Mouse (Mus musculus) heart, postnatal 0 days (tissue): ENCODE measurements around the gene Ifi27. TPM values are rescaled to one million over a fixed set of nuclear protein-coding genes. Genes with fewer than 3 reads are reported as not detected.
A peak's percentile ranks its signal among the peaks of the same experiment; 100 is the strongest.

ENCODE experiments used
- ATAC-seq: fragments of 200-750 bp; cut with Nextera tagmentation; 2 replicates; pipeline ENCODE4 v1.8.0; 2017; ENCODE audit warnings: low read depth, moderate number of reproducible peaks, moderate library complexity; ENCODE audit not compliant: insufficient read depth
- DNase-seq: peaks from one replicate; pipeline ENCODE4 v3.0.0-alpha.2; 2016; ENCODE audit warnings: low spot score
- H3K27ac ChIP-seq: fragments of 300-500 bp; sonication (generic); 2 replicates; pipeline ENCODE4 v1.5.1; 2014; ENCODE audit warnings: low read depth, mild to moderate bottlenecking
- H3K27me3 ChIP-seq: fragments of 300-500 bp; sonication (generic); 2 replicates; pipeline ENCODE4 v1.6.1; 2014; ENCODE audit warnings: low read length, mixed read lengths; ENCODE audit not compliant: control insufficient read depth, insufficient read depth
- H3K36me3 ChIP-seq: fragments of 300-500 bp; sonication (generic); replicated peaks from 2 replicates; pipeline ENCODE4 v1.6.1; 2014; ENCODE audit warnings: low read length, mixed read lengths; ENCODE audit not compliant: control insufficient read depth, insufficient read depth
- H3K4me1 ChIP-seq: fragments of 300-500 bp; sonication (generic); 2 replicates; pipeline ENCODE4 v1.6.1; 2014; ENCODE audit warnings: antibody characterized with exemption; ENCODE audit not compliant: control insufficient read depth, insufficient read depth
- H3K4me2 ChIP-seq: fragments of 300-500 bp; sonication (generic); 2 replicates; pipeline ENCODE4 v1.6.1; 2014; ENCODE audit warnings: low read depth, mild to moderate bottlenecking, low read length, moderate library complexity
- H3K4me3 ChIP-seq: fragments of 300-500 bp; sonication (generic); 2 replicates; pipeline ENCODE4 v1.5.1; 2014; ENCODE audit warnings: low read depth, low read length
- H3K9ac ChIP-seq: fragments of 300-500 bp; sonication (generic); replicated peaks from 2 replicates; pipeline ENCODE4 v1.6.1; 2014; ENCODE audit warnings: low read depth, low read length, mixed read lengths
- H3K9me3 ChIP-seq: fragments of 300-500 bp; sonication (generic); replicated peaks from 2 replicates; pipeline ENCODE4 v1.6.1; 2016; ENCODE audit warnings: low read length; ENCODE audit not compliant: control insufficient read depth
- CTCF ChIP-seq: IDR thresholded peaks from 2 replicates; pipeline ENCODE4 v1.5.1; 2016; ENCODE audit warnings: antibody characterized with exemption, control low read depth, low read depth
- EP300 ChIP-seq: IDR thresholded peaks from 2 replicates; pipeline ENCODE4 v1.6.1; 2016; ENCODE audit warnings: antibody characterized with exemption, low read depth
- WGBS: fragments of 180-500 bp; shearing (Covaris S2); extraction: QIAGEN DNeasy Blood & Tissue Kit; methylation state at CpG from one replicate; pipeline ENCODE4 v1.1.7; 2014; 5-methylcytosine and 5-hydroxymethylcytosine counted together
- polyA plus RNA-seq: library from polyadenylated mRNA; unstranded; fragments of >200 nt; fragmentation: Nextera tagmentation; extraction: Ambion mirVana; gene quantifications from 2 replicates; pipeline ENCODE4 v1.2.1, GENCODE M21; 2015
- total RNA-seq: library from RNA; depleted of rRNA; stranded (reverse); fragments of >200 nt; gene quantifications from 2 replicates; pipeline ENCODE4 v1.2.3, GENCODE M21; 2014; ENCODE audit warnings: low replicate concordance; rRNA removed

The Ifi27 gene
- total and polyA plus RNA-seq, 2 experiments from 2014 or later: 30.4 to 39.5 TPM

DNA sequence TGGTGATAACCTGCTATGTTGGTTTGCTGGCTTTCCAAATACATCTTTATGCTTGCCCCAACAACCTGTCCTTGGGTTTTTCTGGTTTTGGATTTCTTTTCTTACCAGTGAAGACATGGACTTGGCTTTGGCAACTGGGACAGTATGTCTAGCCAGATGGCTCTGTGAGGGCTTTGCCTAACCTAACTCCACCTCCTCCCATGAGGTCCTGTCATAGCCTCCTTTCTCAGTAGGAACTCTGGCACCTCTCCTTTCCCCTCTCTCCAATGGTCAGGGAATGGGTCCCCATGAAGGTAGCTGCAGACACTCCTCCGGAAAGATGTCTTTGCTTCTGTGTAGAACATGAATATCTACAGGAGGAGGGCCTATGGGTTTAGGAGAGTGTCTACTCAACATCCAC is 52.7 kb downstream of the Ifi27 start:
- Histone ChIP-seq H3K36me3 (no peaks in the 10 kb centered on the region), H3K9me3 (no peaks in the 10 kb centered on the region), H3K27me3 (no peaks in the 10 kb centered on the region), H3K9ac (no peak overlapping the region), H3K4me3 (no peak overlapping the region), H3K27ac (peak overlapping the region; percentile 32), H3K4me2 (no peak overlapping the region), H3K4me1 (0 out of 2 replicates have a peak, but pooled peaks cover 8% of the 10 kb centered on the region)
- TF ChIP-seq CTCF (no peak), EP300 (no peak)
- 72% methylated on average over 1 of the region's 1 CpGs for WGBS
- no peak for DNase-seq
- ATAC-seq: no peak

DNA sequence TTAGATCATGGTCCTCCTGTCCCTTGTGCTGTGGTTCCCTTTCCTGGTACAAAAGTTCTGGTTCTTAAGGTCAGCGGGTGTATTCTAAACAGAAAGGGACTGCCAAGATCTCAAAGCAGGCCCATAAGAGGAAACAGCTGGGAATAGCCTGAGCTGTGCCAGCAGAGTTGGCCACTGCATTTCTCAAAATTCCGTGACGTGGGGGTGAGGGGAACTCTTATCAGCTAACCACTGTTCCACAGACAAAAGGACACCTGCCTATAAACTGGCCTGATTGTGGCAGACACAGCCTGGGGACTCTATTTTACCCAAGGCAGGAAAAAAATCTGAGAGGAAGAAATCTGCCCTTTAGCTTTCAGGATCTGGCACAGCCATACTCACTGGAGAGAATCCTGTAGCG is 53.3 kb downstream of the Ifi27 start:
- Histone ChIP-seq H3K4me2 (no peak overlapping the region), H3K27ac (peak overlapping the region; percentile 32), H3K4me1 (0 out of 2 replicates have a peak, but pooled peaks cover 8% of the 10 kb centered on the region), H3K27me3 (no peaks in the 10 kb centered on the region), H3K9me3 (no peaks in the 10 kb centered on the region), H3K4me3 (no peak overlapping the region), H3K36me3 (no peaks in the 10 kb centered on the region), H3K9ac (0 out of 2 replicates have a peak overlapping the region, but pooled peaks have one; percentile 15)
- TF ChIP-seq CTCF (no peak), EP300 (0 out of 2 replicates have a peak, but pooled peaks have one; percentile 35)
- DNase-seq (peak; percentile 74), ATAC-seq (peak; percentile 83)
- WGBS: 19% methylated on average over 4 of the region's 4 CpGs

DNA sequence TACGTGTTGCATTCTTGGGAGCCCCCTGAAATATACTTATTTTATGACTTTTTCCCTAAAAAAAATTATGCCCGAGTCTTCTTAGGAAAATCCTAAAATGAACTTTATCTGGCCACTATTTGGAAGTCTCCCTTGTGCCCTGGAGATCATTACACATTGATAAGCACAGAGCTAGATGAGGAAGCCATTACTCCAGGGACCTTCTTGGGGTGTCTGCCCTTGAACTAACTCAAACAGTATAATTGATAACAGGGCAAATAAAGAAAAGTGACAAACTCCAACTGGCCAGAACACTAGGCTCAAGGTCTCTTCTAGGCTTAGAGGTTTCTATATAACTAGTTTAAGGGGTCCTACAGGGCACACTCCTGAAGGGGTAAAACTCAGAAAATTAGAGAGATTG is 53.7 kb downstream of the Ifi27 start:
- DNase-seq (no peak), ATAC-seq (no peak)
- 53% methylated on average over 2 of the region's 2 CpGs for WGBS
- Histone ChIP-seq H3K9ac (no peak overlapping the region), H3K36me3 (no peaks in the 10 kb centered on the region), H3K4me1 (0 out of 2 replicates have a peak, but pooled peaks cover 8% of the 10 kb centered on the region), H3K4me3 (no peak overlapping the region), H3K27me3 (no peaks in the 10 kb centered on the region), H3K4me2 (no peak overlapping the region), H3K9me3 (no peaks in the 10 kb centered on the region), H3K27ac (peak overlapping the region; percentile 32; the same call in 1 of the 2 replicates)
- TF ChIP-seq CTCF (no peak), EP300 (no peak)

Other genes starting within 250 kb of the Ifi27 start
- not detected in 2 replicates for gene Prima1, start 192.1 kb upstream of the Ifi27 start, total RNA-seq
- gene Prima1, start 192.1 kb upstream of the Ifi27 start, polyA plus RNA-seq: 0.14 TPM in 1 of 2 replicates, not detected in the other
- not detected in 2 replicates for gene Fam181a, start 123.2 kb upstream of the Ifi27 start, total RNA-seq
- not detected in 2 replicates for gene Fam181a, start 123.2 kb upstream of the Ifi27 start, polyA plus RNA-seq
- gene Asb2, start 78.2 kb upstream of the Ifi27 start, total RNA-seq: 572 and 632 TPM in 2 replicates
- gene Asb2, start 78.2 kb upstream of the Ifi27 start, polyA plus RNA-seq: 289 and 380 TPM in 2 replicates
- gene Otub2, start 45.5 kb upstream of the Ifi27 start, total RNA-seq: 8.6 and 12.2 TPM in 2 replicates
- gene Otub2, start 45.5 kb upstream of the Ifi27 start, polyA plus RNA-seq: 5.0 and 5.7 TPM in 2 replicates
- gene 9330161L09Rik, start 26.4 kb upstream of the Ifi27 start, total RNA-seq: 2.5 and 2.8 TPM in 2 replicates
- 0.27 and 0.34 TPM in 2 replicates for gene 9330161L09Rik, start 26.4 kb upstream of the Ifi27 start, polyA plus RNA-seq
- gene Ddx24, start 8.4 kb upstream of the Ifi27 start, total RNA-seq: 86.1 and 165 TPM in 2 replicates
- gene Ddx24, start 8.4 kb upstream of the Ifi27 start, polyA plus RNA-seq: 80.0 and 95.3 TPM in 2 replicates
- 65.8 and 156 TPM in 2 replicates for gene Ifi27l2a, start 9.5 kb downstream of the Ifi27 start, total RNA-seq
- gene Ifi27l2a, start 9.5 kb downstream of the Ifi27 start, polyA plus RNA-seq: 51.0 and 68.2 TPM in 2 replicates
- gene Ifi27l2b, start 23.0 kb downstream of the Ifi27 start, total RNA-seq: not detected in 2 replicates
- 0.29 and 0.63 TPM in 2 replicates for gene Ifi27l2b, start 23.0 kb downstream of the Ifi27 start, polyA plus RNA-seq
- gene Ppp4r4, start 98.1 kb downstream of the Ifi27 start, total RNA-seq: 1.1 TPM in 1 of 2 replicates, not detected in the other
- 0.05 and 0.12 TPM in 2 replicates for gene Ppp4r4, start 98.1 kb downstream of the Ifi27 start, polyA plus RNA-seq
- not detected in 2 replicates for gene Serpina10, start 197.2 kb downstream of the Ifi27 start, total RNA-seq
- not detected in 2 replicates for gene Serpina10, start 197.2 kb downstream of the Ifi27 start, polyA plus RNA-seq
- not detected in 2 replicates for gene Serpina6, start 223.0 kb downstream of the Ifi27 start, total RNA-seq
- not detected in 2 replicates for gene Serpina6, start 223.0 kb downstream of the Ifi27 start, polyA plus RNA-seq
- not detected in 2 replicates for gene Serpina16, start 241.9 kb downstream of the Ifi27 start, total RNA-seq
- gene Serpina16, start 241.9 kb downstream of the Ifi27 start, polyA plus RNA-seq: not detected in 2 replicates